ENCODE assay signal across 11 mouse cellular contexts in the genomic region with DNA sequence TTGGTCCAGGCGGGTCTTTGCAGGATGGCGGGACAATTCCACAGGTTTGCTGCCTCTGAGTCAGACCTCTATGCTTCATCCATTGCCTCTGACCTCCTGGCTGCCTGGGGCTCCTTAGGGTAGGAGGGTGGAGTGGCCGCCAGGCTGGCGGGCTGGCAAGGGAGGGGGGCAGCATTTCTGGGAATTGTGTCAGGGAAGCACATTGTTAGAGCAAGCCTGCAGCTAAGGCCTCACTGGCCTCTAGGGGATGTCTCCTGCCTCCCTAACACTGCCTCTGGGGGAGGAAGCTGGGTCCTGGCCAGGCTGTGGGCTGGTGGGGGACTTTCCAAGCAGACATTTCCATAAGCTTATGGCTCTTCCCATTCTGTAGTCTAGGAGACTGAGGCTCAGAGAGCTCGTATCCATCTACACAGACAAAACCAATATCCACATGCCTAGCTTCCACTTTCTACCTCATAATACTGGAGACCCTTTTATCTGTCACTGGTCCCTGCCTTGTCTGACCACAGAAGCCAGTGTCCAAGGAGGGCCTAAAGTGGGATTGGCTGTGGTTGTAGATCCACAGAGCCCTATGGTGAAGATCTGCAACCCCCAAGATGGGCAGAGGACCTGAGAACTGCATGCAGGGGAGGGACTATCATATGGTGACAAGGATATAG. TPM values are rescaled to one million over a fixed set of nuclear protein-coding genes. Genes with fewer than 3 reads are reported as not detected.
A peak's percentile ranks its signal among the peaks of the same experiment; 100 is the strongest.
DNase-seq lines count a peak whose midpoint lies in the region; ATAC-seq and TF ChIP-seq lines count a peak whose summit lies in the region.
"Had no signal": no experiment of that assay in that cellular context is flagged by ENCODE, and none has a peak within 500 bp of the region (broad histone marks: within the 10 kb centered on the region; RNA-seq: fewer than 3 reads in every experiment).

No protein-coding gene starts in this region.

- peak; percentile 38 for TF ChIP-seq CTCF in left cerebral cortex, adult 2 months (IDR thresholded peaks at IDR 0.05)
- peak; percentile 38; the same call in 1 of the 2 replicates for TF ChIP-seq CTCF in forebrain, postnatal 0 days (IDR thresholded peaks at IDR 0.05; ENCODE audit: low read depth)

- H3K36me3 ChIP-seq in forebrain, postnatal 0 days (ENCODE audit: insufficient read depth), result no peaks in the 10 kb centered on the region
- H3K36me3 ChIP-seq: neural tube, embryonic 12.5 days had no signal

- no peak overlapping the region for H3K4me3 ChIP-seq in left cerebral cortex, adult 2 months
- H3K4me3 ChIP-seq in forebrain, postnatal 0 days (ENCODE audit: low read depth, low read length), result no peak overlapping the region
- H3K4me3 ChIP-seq: neural tube, embryonic 12.5 days had no signal

- H3K9me3 ChIP-seq in forebrain, postnatal 0 days (ENCODE audit: low read length), result no peaks in the 10 kb centered on the region
- H3K9me3 ChIP-seq: neural tube, embryonic 12.5 days had no signal

- H3K27me3 ChIP-seq in forebrain, postnatal 0 days (ENCODE audit: insufficient read depth, low read length), result peaks cover 18% of the 10 kb centered on the region

- H3K4me1 ChIP-seq in forebrain, postnatal 0 days (ENCODE audit: insufficient read depth), result peaks cover 19% of the 10 kb centered on the region

- no peak overlapping the region for H3K4me2 ChIP-seq in forebrain, postnatal 0 days (ENCODE audit: low read depth)
- H3K4me2 ChIP-seq: neural tube, embryonic 12.5 days had no signal

- 56% methylated on average over 5 of the region's 5 CpGs for WGBS in forebrain, postnatal 0 days

- no peak for DNase-seq in left cerebral cortex, adult 2 months (ENCODE audit: extremely low spot score in 1 of 2, low spot score in 2 of 2)
- DNase-seq in left cerebral cortex, adult 9 months (ENCODE audit: low spot score in 2 of 2), result no peak
- DNase-seq in forebrain, postnatal 0 days, result no peak
- DNase-seq in kidney, adult 11 months, result peak; percentile 71
- DNase-seq in lung, postnatal 36 days, result peak; percentile 81
- no peak for DNase-seq in embryo, embryonic 9.5 days (ENCODE audit: extremely low spot score)
- DNase-seq in layer of hippocampus, postnatal 36 days, result no peak
- no peak for DNase-seq in left cerebral cortex, postnatal 25 days (ENCODE audit: low spot score in 2 of 2)

- intact Hi-C loops in left cerebral cortex, adult 2 months (cut with DNase I), result loop anchor here (5.0 kb wide), 1 partner anchor 75 kb away; no protein-coding TSS in a partner anchor
- intact Hi-C loops in left cerebral cortex, postnatal 25 days (cut with DNase I), result loop anchor here (10.0 kb wide), 1 partner anchor 152 kb away; a partner anchor contains a TSS

- H3K27ac ChIP-seq in left cerebral cortex, adult 2 months, result peak overlapping the region; percentile 76
- no peak overlapping the region for H3K27ac ChIP-seq in forebrain, postnatal 0 days (ENCODE audit: low read depth, low read length)
- H3K27ac ChIP-seq: neural tube, embryonic 12.5 days had no signal

- no peak for ATAC-seq in forebrain, postnatal 0 days
- ATAC-seq: Patski had no signal

- H3K9ac ChIP-seq in forebrain, postnatal 0 days, result no peak overlapping the region
- H3K9ac ChIP-seq: neural tube, embryonic 12.5 days had no signal

RNA-seq across cellular contexts. Expression of a gene that starts 2.9 kb away (rescaled TPM):
- total RNA-seq in left cerebral cortex, adult 2 months (2021), result 10 to 100 TPM; 65.7 to 78.1 TPM
- 51.1 and 55.6 TPM in 2 replicates for total RNA-seq in forebrain, postnatal 0 days (2014; rRNA removed)
- 53.8 and 57.5 TPM in 2 replicates for polyA plus RNA-seq in forebrain, postnatal 0 days (2015; fragmentation: Nextera tagmentation; extraction: Ambion mirVana)
- total RNA-seq in layer of hippocampus, postnatal 36 days (2021), result 10 to 100 TPM; 60.6 to 62.0 TPM
- total RNA-seq in left cerebral cortex, postnatal 25 days (2021), result 10 to 100 TPM; 61.9 to 63.3 TPM

RNA-seq across cellular contexts. Expression of a gene that starts 5.8 kb away (rescaled TPM):
- 10 to 100 TPM; 10.9 to 11.2 TPM for total RNA-seq in left cerebral cortex, adult 2 months (2021)
- 5.4 and 8.9 TPM in 2 replicates for total RNA-seq in forebrain, postnatal 0 days (2014; rRNA removed)
- 8.6 and 11.1 TPM in 2 replicates for polyA plus RNA-seq in forebrain, postnatal 0 days (2015; fragmentation: Nextera tagmentation; extraction: Ambion mirVana)
- total RNA-seq in layer of hippocampus, postnatal 36 days (2021), result 10 to 100 TPM in 1 of 2 experiments, 1 to 10 TPM in 1; 8.3 to 11.1 TPM
- 10 to 100 TPM; 10.9 to 11.4 TPM for total RNA-seq in left cerebral cortex, postnatal 25 days (2021)

RNA-seq across cellular contexts. Expression of a gene that starts 16.6 kb away (rescaled TPM):
- total RNA-seq in left cerebral cortex, adult 2 months (2021), result 10 to 100 TPM; 30.6 to 33.2 TPM
- total RNA-seq in forebrain, postnatal 0 days (2014; rRNA removed), result 43.7 and 50.2 TPM in 2 replicates
- 56.4 and 57.4 TPM in 2 replicates for polyA plus RNA-seq in forebrain, postnatal 0 days (2015; fragmentation: Nextera tagmentation; extraction: Ambion mirVana)
- 10 to 100 TPM; 44.0 to 44.1 TPM for total RNA-seq in layer of hippocampus, postnatal 36 days (2021)
- total RNA-seq in left cerebral cortex, postnatal 25 days (2021), result 10 to 100 TPM; 30.2 to 35.3 TPM

RNA-seq across cellular contexts. Expression of a gene that starts 20.4 kb away (rescaled TPM):
- 1 to 10 TPM in 1 of 2 experiments, under 1 TPM in 1; 0.48 to 1.3 TPM for total RNA-seq in left cerebral cortex, adult 2 months (2021)
- total RNA-seq in forebrain, postnatal 0 days (2014; rRNA removed), result not detected in 2 replicates
- not detected in 2 replicates for polyA plus RNA-seq in forebrain, postnatal 0 days (2015; fragmentation: Nextera tagmentation; extraction: Ambion mirVana)
- total RNA-seq in layer of hippocampus, postnatal 36 days (2021), result 1 to 10 TPM; 1.1 to 1.6 TPM
- not detected for total RNA-seq in left cerebral cortex, postnatal 25 days (2021)
- total RNA-seq: heart, postnatal 36 days had no signal
- polyA plus RNA-seq: neural tube, embryonic 12.5 days had no signal

RNA-seq across cellular contexts. Expression of a gene that starts 21.0 kb away (rescaled TPM):
- not detected for total RNA-seq in left cerebral cortex, adult 2 months (2021)
- not detected in 2 replicates for total RNA-seq in forebrain, postnatal 0 days (2014; rRNA removed)
- not detected in 2 replicates for polyA plus RNA-seq in forebrain, postnatal 0 days (2015; fragmentation: Nextera tagmentation; extraction: Ambion mirVana)
- total RNA-seq in layer of hippocampus, postnatal 36 days (2021), result not detected
- total RNA-seq in left cerebral cortex, postnatal 25 days (2021), result not detected
- total RNA-seq: heart, postnatal 36 days had no signal
- polyA plus RNA-seq: neural tube, embryonic 12.5 days; Patski had no signal

Comparison
In these comparisons a context has a peak if more than half of its experiments do, and no peak if none do; other contexts are left out.
1. DNase-seq: peak in kidney, adult 11 months (single experiment) and lung, postnatal 36 days (single experiment); none in left cerebral cortex, adult 2 months (0 of 2), left cerebral cortex, adult 9 months (0 of 2), forebrain, postnatal 0 days (single experiment), embryo, embryonic 9.5 days (single experiment), layer of hippocampus, postnatal 36 days (0 of 2) and left cerebral cortex, postnatal 25 days (0 of 2).